Mouse (Mus musculus): ENCODE data around the gene March6. TPM values are rescaled to one million over a fixed set of nuclear protein-coding genes. Genes with fewer than 3 reads are reported as not detected.

The March6 gene
- total and polyA plus RNA-seq, 2 experiments from 2014 or later: 26.8 to 69.1 TPM

GRCm38 (mm10) chr15:31419037-31419436, 111.8 kb downstream of the March6 start:
- H3K4me1 ChIP-seq (ENCODE audit: control insufficient read depth, insufficient read depth): peaks cover 20% of the 10 kb centered on the region
- TF ChIP-seq EP300 (IDR thresholded peaks at IDR 0.05; ENCODE audit: low read depth): no peak
- TF ChIP-seq CTCF (IDR thresholded peaks at IDR 0.05; ENCODE audit: low read depth): peak; percentile 54
- H3K9me3 ChIP-seq (replicated peaks; ENCODE audit: control insufficient read depth, low read length): no peaks in the 10 kb centered on the region
- H3K36me3 ChIP-seq (replicated peaks; ENCODE audit: control insufficient read depth, insufficient read depth, low read length): no peaks in the 10 kb centered on the region
- no peak overlapping the region for H3K27ac ChIP-seq (ENCODE audit: low read depth)
- ATAC-seq (ENCODE audit: insufficient read depth, low read depth): no peak
- H3K9ac ChIP-seq (replicated peaks; ENCODE audit: low read depth, low read length): no peak overlapping the region
- DNase-seq (ENCODE audit: low spot score): no peak
- 44% methylated on average over 9 of the region's 9 CpGs for WGBS
- no peaks in the 10 kb centered on the region for H3K27me3 ChIP-seq (ENCODE audit: control insufficient read depth, insufficient read depth, low read length)
- no peak overlapping the region for H3K4me2 ChIP-seq (ENCODE audit: low read depth, low read length)
- no peak overlapping the region for H3K4me3 ChIP-seq (ENCODE audit: low read depth, low read length)

- 22% methylated on average over 7 of the region's 7 CpGs for WGBS
- H3K36me3 ChIP-seq (replicated peaks; ENCODE audit: control insufficient read depth, insufficient read depth, low read length): no peaks in the 10 kb centered on the region
- no peaks in the 10 kb centered on the region for H3K9me3 ChIP-seq (replicated peaks; ENCODE audit: control insufficient read depth, low read length)
- H3K4me2 ChIP-seq (ENCODE audit: low read depth, low read length): peak overlapping the region; percentile 14
- no peak overlapping the region for H3K27ac ChIP-seq (ENCODE audit: low read depth)
- H3K9ac ChIP-seq (replicated peaks; ENCODE audit: low read depth, low read length): no peak overlapping the region
- no peak for TF ChIP-seq CTCF (IDR thresholded peaks at IDR 0.05; ENCODE audit: low read depth)
- TF ChIP-seq EP300 (IDR thresholded peaks at IDR 0.05; ENCODE audit: low read depth): no peak
- no peak for DNase-seq (ENCODE audit: low spot score)
- no peaks in the 10 kb centered on the region for H3K27me3 ChIP-seq (ENCODE audit: control insufficient read depth, insufficient read depth, low read length)
- no peak for ATAC-seq (ENCODE audit: insufficient read depth, low read depth)
- H3K4me3 ChIP-seq (ENCODE audit: low read depth, low read length): no peak overlapping the region
- H3K4me1 ChIP-seq (ENCODE audit: control insufficient read depth, insufficient read depth): peaks cover 20% of the 10 kb centered on the region
These were observed 112.2 kb downstream of the March6 start for GRCm38 (mm10) chr15:31418686-31419024.

- Histone ChIP-seq H3K9ac (replicated peaks; ENCODE audit: low read depth, low read length) (no peak overlapping the region), H3K27ac (ENCODE audit: low read depth) (0 out of 2 replicates have a peak overlapping the region, but pooled peaks have one; percentile 23), H3K4me3 (ENCODE audit: low read depth, low read length) (peak overlapping the region; percentile 6; the same call in 1 of the 2 replicates), H3K27me3 (ENCODE audit: control insufficient read depth, insufficient read depth, low read length) (no peaks in the 10 kb centered on the region), H3K9me3 (replicated peaks; ENCODE audit: control insufficient read depth, low read length) (no peaks in the 10 kb centered on the region), H3K36me3 (replicated peaks; ENCODE audit: control insufficient read depth, insufficient read depth, low read length) (no peaks in the 10 kb centered on the region), H3K4me1 (ENCODE audit: control insufficient read depth, insufficient read depth) (peaks cover 19% of the 10 kb centered on the region), H3K4me2 (ENCODE audit: low read depth, low read length) (peak overlapping the region; percentile 14)
- DNase-seq (ENCODE audit: low spot score) (peak; percentile 33), ATAC-seq (ENCODE audit: insufficient read depth, low read depth) (peak; percentile 57)
- 26% methylated on average over 21 of the region's 21 CpGs for WGBS
- no peak for TF ChIP-seq CTCF (IDR thresholded peaks at IDR 0.05; ENCODE audit: low read depth)
- TF ChIP-seq EP300 (IDR thresholded peaks at IDR 0.05; ENCODE audit: low read depth): no peak
These were observed 112.8 kb downstream of the March6 start for GRCm38 (mm10) chr15:31417796-31418685.

- Histone ChIP-seq H3K36me3 (replicated peaks; ENCODE audit: control insufficient read depth, insufficient read depth, low read length) (no peaks in the 10 kb centered on the region), H3K4me2 (ENCODE audit: low read depth, low read length) (no peak overlapping the region), H3K9me3 (replicated peaks; ENCODE audit: control insufficient read depth, low read length) (no peaks in the 10 kb centered on the region), H3K9ac (replicated peaks; ENCODE audit: low read depth, low read length) (no peak overlapping the region), H3K27me3 (ENCODE audit: control insufficient read depth, insufficient read depth, low read length) (no peaks in the 10 kb centered on the region), H3K27ac (ENCODE audit: low read depth) (no peak overlapping the region), H3K4me3 (ENCODE audit: low read depth, low read length) (no peak overlapping the region), H3K4me1 (ENCODE audit: control insufficient read depth, insufficient read depth) (peaks cover 12% of the 10 kb centered on the region; the same call in 1 of the 2 replicates)
- DNase-seq (ENCODE audit: low spot score) (no peak), ATAC-seq (ENCODE audit: insufficient read depth, low read depth) (peak; percentile 34; the same call in 1 of the 2 replicates)
- TF ChIP-seq EP300 (IDR thresholded peaks at IDR 0.05; ENCODE audit: low read depth): no peak
- TF ChIP-seq CTCF (IDR thresholded peaks at IDR 0.05; ENCODE audit: low read depth): no peak
- 52% methylated on average over 6 of the region's 6 CpGs for WGBS
These were observed 113.5 kb downstream of the March6 start for GRCm38 (mm10) chr15:31417409-31417795.

GRCm38 (mm10) chr15:31415181-31415580, 115.7 kb downstream of the March6 start:
- H3K4me2 ChIP-seq (ENCODE audit: low read depth, low read length): no peak overlapping the region

More at GRCm38 (mm10) chr15:31415181-31415580, 115.7 kb downstream of the March6 start:
- no peak for DNase-seq (ENCODE audit: low spot score)
- no peak for ATAC-seq (ENCODE audit: insufficient read depth, low read depth)
- H3K36me3 ChIP-seq (replicated peaks; ENCODE audit: control insufficient read depth, insufficient read depth, low read length): no peaks in the 10 kb centered on the region
- peaks cover 12% of the 10 kb centered on the region; the same call in 1 of the 2 replicates for H3K4me1 ChIP-seq (ENCODE audit: control insufficient read depth, insufficient read depth)
- TF ChIP-seq EP300 (IDR thresholded peaks at IDR 0.05; ENCODE audit: low read depth): no peak
- TF ChIP-seq CTCF (IDR thresholded peaks at IDR 0.05; ENCODE audit: low read depth): no peak
- no peaks in the 10 kb centered on the region for H3K9me3 ChIP-seq (replicated peaks; ENCODE audit: control insufficient read depth, low read length)
- WGBS: 54% methylated on average over 4 of the region's 4 CpGs
- no peak overlapping the region for H3K9ac ChIP-seq (replicated peaks; ENCODE audit: low read depth, low read length)
- no peak overlapping the region for H3K4me3 ChIP-seq (ENCODE audit: low read depth, low read length)
- no peaks in the 10 kb centered on the region for H3K27me3 ChIP-seq (ENCODE audit: control insufficient read depth, insufficient read depth, low read length)
- H3K27ac ChIP-seq (ENCODE audit: low read depth): no peak overlapping the region
